Mouse (Mus musculus): ENCODE data around the gene Nup205.

Nup205 gene

GRCm38 (mm10) chr6:35251807-35252476 is 74.7 kb downstream of the Nup205 start:
- DNase-seq (ENCODE audit: low spot score) = peak; percentile 42

GRCm38 (mm10) chr6:35252477-35253346 is 75.5 kb downstream of the Nup205 start:
- DNase-seq (ENCODE audit: low spot score) = peak; percentile 97

- DNase-seq (ENCODE audit: low spot score) = peak; percentile 27
These were observed 76.3 kb downstream of the Nup205 start for GRCm38 (mm10) chr6:35253474-35253873.

- peak; percentile 51 for DNase-seq (ENCODE audit: low spot score)
These were observed 77.1 kb downstream of the Nup205 start for GRCm38 (mm10) chr6:35254136-35254904.

- DNase-seq (ENCODE audit: low spot score) = peak; percentile 45
These were observed 77.8 kb downstream of the Nup205 start for GRCm38 (mm10) chr6:35255017-35255416.

GRCm38 (mm10) chr6:35256691-35257090 is 79.5 kb downstream of the Nup205 start:
- DNase-seq (ENCODE audit: low spot score) = peak; percentile 52

GRCm38 (mm10) chr6:35257626-35258190 is 80.5 kb downstream of the Nup205 start:
- DNase-seq (ENCODE audit: low spot score) = no peak

GRCm38 (mm10) chr6:35258922-35259321 is 81.7 kb downstream of the Nup205 start:
- DNase-seq (ENCODE audit: low spot score) = peak; percentile 25

- peak; percentile 38 for DNase-seq (ENCODE audit: low spot score)
These were observed 82.3 kb downstream of the Nup205 start for GRCm38 (mm10) chr6:35259526-35259925.

- peak; percentile 19 for DNase-seq (ENCODE audit: low spot score)
These were observed 83.3 kb downstream of the Nup205 start for GRCm38 (mm10) chr6:35260531-35260930.

- no peak for DNase-seq (ENCODE audit: low spot score)
These were observed 88.5 kb downstream of the Nup205 start for GRCm38 (mm10) chr6:35265580-35266278.

- no peak for DNase-seq (ENCODE audit: low spot score)
These were observed 91.5 kb downstream of the Nup205 start for GRCm38 (mm10) chr6:35268711-35269110.

- no peak for DNase-seq (ENCODE audit: low spot score)
These were observed 92.4 kb downstream of the Nup205 start for GRCm38 (mm10) chr6:35269643-35270042.

- DNase-seq (ENCODE audit: low spot score) = no peak
These were observed 94.1 kb downstream of the Nup205 start for GRCm38 (mm10) chr6:35271094-35271855.

GRCm38 (mm10) chr6:35271868-35272765 is 94.9 kb downstream of the Nup205 start:
- no peak for DNase-seq (ENCODE audit: low spot score)

GRCm38 (mm10) chr6:35273391-35274082 is 96.3 kb downstream of the Nup205 start:
- DNase-seq (ENCODE audit: low spot score) = peak; percentile 54

GRCm38 (mm10) chr6:35277903-35278587 is 100.8 kb downstream of the Nup205 start:
- no peak for DNase-seq (ENCODE audit: low spot score)

- DNase-seq (ENCODE audit: low spot score) = no peak
These were observed 102.1 kb downstream of the Nup205 start for GRCm38 (mm10) chr6:35279306-35279705.

Data from testis, postnatal 10 days (tissue).